Mouse (Mus musculus): ENCODE data around the gene Aftph. TPM values are rescaled to one million over a fixed set of nuclear protein-coding genes. Genes with fewer than 3 reads are reported as not detected.

The Aftph gene
- polyA plus RNA-seq, 1 experiment from 2014 or later, result 33.2 TPM

- 82% methylated on average over 14 of the region's 14 CpGs for WGBS
- H3K27me3 ChIP-seq (ENCODE audit: control insufficient read depth, insufficient read depth, low read length), result no peaks in the 10 kb centered on the region
- H3K9ac ChIP-seq (ENCODE audit: low read length), result no peak overlapping the region
- H3K27ac ChIP-seq (ENCODE audit: low read depth, low read length), result no peak overlapping the region
- H3K4me2 ChIP-seq (ENCODE audit: low read depth, low read length, severe bottlenecking), result no peak overlapping the region
- DNase-seq (ENCODE audit: low spot score), result no peak
- H3K4me1 ChIP-seq (replicated peaks; ENCODE audit: control insufficient read depth, insufficient read depth, low read length), result peaks cover 30% of the 10 kb centered on the region
- H3K36me3 ChIP-seq (ENCODE audit: control insufficient read depth, insufficient read depth, low read length), result no peaks in the 10 kb centered on the region
- H3K4me3 ChIP-seq (ENCODE audit: low read depth, low read length), result no peak overlapping the region
- ATAC-seq (replicated peaks; ENCODE audit: low FRiP score), result no peak
- no peaks in the 10 kb centered on the region for H3K9me3 ChIP-seq (ENCODE audit: control insufficient read depth, low read length)
Measured at GRCm38 (mm10) chr11:20660111-20661097, 81.0 kb downstream of the Aftph start.

- WGBS, result 89% methylated on average over 3 of the region's 3 CpGs
- DNase-seq (ENCODE audit: low spot score), result no peak
- Histone ChIP-seq H3K4me3 (ENCODE audit: low read depth, low read length) (no peak overlapping the region), H3K36me3 (ENCODE audit: control insufficient read depth, insufficient read depth, low read length) (no peaks in the 10 kb centered on the region), H3K9ac (ENCODE audit: low read length) (no peak overlapping the region), H3K4me2 (ENCODE audit: low read depth, low read length, severe bottlenecking) (no peak overlapping the region), H3K9me3 (ENCODE audit: control insufficient read depth, low read length) (no peaks in the 10 kb centered on the region), H3K27me3 (ENCODE audit: control insufficient read depth, insufficient read depth, low read length) (no peaks in the 10 kb centered on the region), H3K4me1 (replicated peaks; ENCODE audit: control insufficient read depth, insufficient read depth, low read length) (peaks cover 39% of the 10 kb centered on the region), H3K27ac (ENCODE audit: low read depth, low read length) (no peak overlapping the region)
- no peak for ATAC-seq (replicated peaks; ENCODE audit: low FRiP score)
Measured at GRCm38 (mm10) chr11:20659094-20659493, 82.3 kb downstream of the Aftph start.

- ATAC-seq (replicated peaks; ENCODE audit: low FRiP score) (peak; percentile 45), DNase-seq (ENCODE audit: low spot score) (peak; percentile 71)
- 12% methylated on average over 10 of the region's 10 CpGs for WGBS
- H3K9ac ChIP-seq (ENCODE audit: low read length), result peak overlapping the region; percentile 62
- peak overlapping the region; percentile 96 for H3K27ac ChIP-seq (ENCODE audit: low read depth, low read length)
- H3K36me3 ChIP-seq (ENCODE audit: control insufficient read depth, insufficient read depth, low read length), result no peaks in the 10 kb centered on the region
- peak overlapping the region; percentile 11; the same call in 1 of the 2 replicates for H3K4me3 ChIP-seq (ENCODE audit: low read depth, low read length)
- no peaks in the 10 kb centered on the region for H3K9me3 ChIP-seq (ENCODE audit: control insufficient read depth, low read length)
- no peaks in the 10 kb centered on the region for H3K27me3 ChIP-seq (ENCODE audit: control insufficient read depth, insufficient read depth, low read length)
- peak overlapping the region; percentile 43 for H3K4me2 ChIP-seq (ENCODE audit: low read depth, low read length, severe bottlenecking)
- peaks cover 33% of the 10 kb centered on the region for H3K4me1 ChIP-seq (replicated peaks; ENCODE audit: control insufficient read depth, insufficient read depth, low read length)
Measured at GRCm38 (mm10) chr11:20656711-20657057, 84.7 kb downstream of the Aftph start.

- ATAC-seq (replicated peaks; ENCODE audit: low FRiP score), result peak; percentile 91
- peaks cover 33% of the 10 kb centered on the region for H3K4me1 ChIP-seq (replicated peaks; ENCODE audit: control insufficient read depth, insufficient read depth, low read length)
Measured at GRCm38 (mm10) chr11:20655795-20656710, 85.3 kb downstream of the Aftph start.

GRCm38 (mm10) chr11:20651166-20651565 is 90.2 kb downstream of the Aftph start:
- Histone ChIP-seq H3K9ac (ENCODE audit: low read length) (no peak overlapping the region), H3K4me3 (ENCODE audit: low read depth, low read length) (no peak overlapping the region), H3K36me3 (ENCODE audit: control insufficient read depth, insufficient read depth, low read length) (no peaks in the 10 kb centered on the region; the same call in 1 of the 2 replicates), H3K4me2 (ENCODE audit: low read depth, low read length, severe bottlenecking) (no peak overlapping the region), H3K4me1 (replicated peaks; ENCODE audit: control insufficient read depth, insufficient read depth, low read length) (peaks cover 46% of the 10 kb centered on the region), H3K27me3 (ENCODE audit: control insufficient read depth, insufficient read depth, low read length) (no peaks in the 10 kb centered on the region), H3K9me3 (ENCODE audit: control insufficient read depth, low read length) (no peaks in the 10 kb centered on the region), H3K27ac (ENCODE audit: low read depth, low read length) (peak overlapping the region; percentile 78)
- no peak for DNase-seq (ENCODE audit: low spot score)
- WGBS, result 74% methylated on average over 1 of the region's 1 CpGs
- ATAC-seq (replicated peaks; ENCODE audit: low FRiP score), result no peak

More at GRCm38 (mm10) chr11:20655795-20656710, 85.3 kb downstream of the Aftph start:
- 9% methylated on average over 18 of the region's 18 CpGs for WGBS
- peak overlapping the region; percentile 11 for H3K4me3 ChIP-seq (ENCODE audit: low read depth, low read length)
- peak; percentile 91 for DNase-seq (ENCODE audit: low spot score)
- peak overlapping the region; percentile 62 for H3K9ac ChIP-seq (ENCODE audit: low read length)
- H3K9me3 ChIP-seq (ENCODE audit: control insufficient read depth, low read length), result no peaks in the 10 kb centered on the region
- H3K27me3 ChIP-seq (ENCODE audit: control insufficient read depth, insufficient read depth, low read length), result no peaks in the 10 kb centered on the region
- H3K4me2 ChIP-seq (ENCODE audit: low read depth, low read length, severe bottlenecking), result peak overlapping the region; percentile 43
- H3K27ac ChIP-seq (ENCODE audit: low read depth, low read length), result peak overlapping the region; percentile 96
- no peaks in the 10 kb centered on the region for H3K36me3 ChIP-seq (ENCODE audit: control insufficient read depth, insufficient read depth, low read length)

GRCm38 (mm10) chr11:20650006-20650639 is 91.3 kb downstream of the Aftph start:
- H3K4me2 ChIP-seq (ENCODE audit: low read depth, low read length, severe bottlenecking), result no peak overlapping the region
- H3K36me3 ChIP-seq (ENCODE audit: control insufficient read depth, insufficient read depth, low read length), result no peaks in the 10 kb centered on the region; the same call in 1 of the 2 replicates
- H3K9ac ChIP-seq (ENCODE audit: low read length), result no peak overlapping the region; the same call in 1 of the 2 replicates
- DNase-seq (ENCODE audit: low spot score) (peak; percentile 81), ATAC-seq (replicated peaks; ENCODE audit: low FRiP score) (peak; percentile 88)
- no peaks in the 10 kb centered on the region for H3K9me3 ChIP-seq (ENCODE audit: control insufficient read depth, low read length)
- H3K4me1 ChIP-seq (replicated peaks; ENCODE audit: control insufficient read depth, insufficient read depth, low read length), result peaks cover 37% of the 10 kb centered on the region
- H3K27me3 ChIP-seq (ENCODE audit: control insufficient read depth, insufficient read depth, low read length), result no peaks in the 10 kb centered on the region
- H3K27ac ChIP-seq (ENCODE audit: low read depth, low read length), result peak overlapping the region; percentile 78
- WGBS, result 25% methylated on average over 17 of the region's 17 CpGs
- no peak overlapping the region for H3K4me3 ChIP-seq (ENCODE audit: low read depth, low read length)

- Histone ChIP-seq H3K36me3 (ENCODE audit: control insufficient read depth, insufficient read depth, low read length) (no peaks in the 10 kb centered on the region; the same call in 1 of the 2 replicates), H3K4me1 (replicated peaks; ENCODE audit: control insufficient read depth, insufficient read depth, low read length) (peaks cover 33% of the 10 kb centered on the region), H3K27ac (ENCODE audit: low read depth, low read length) (peak overlapping the region; percentile 78), H3K4me2 (ENCODE audit: low read depth, low read length, severe bottlenecking) (no peak overlapping the region), H3K27me3 (ENCODE audit: control insufficient read depth, insufficient read depth, low read length) (no peaks in the 10 kb centered on the region), H3K9me3 (ENCODE audit: control insufficient read depth, low read length) (no peaks in the 10 kb centered on the region), H3K4me3 (ENCODE audit: low read depth, low read length) (no peak overlapping the region), H3K9ac (ENCODE audit: low read length) (no peak overlapping the region; the same call in 1 of the 2 replicates)
- WGBS, result 39% methylated on average over 5 of the region's 5 CpGs
- peak; percentile 64 for DNase-seq (ENCODE audit: low spot score)
- peak; percentile 71 for ATAC-seq (replicated peaks; ENCODE audit: low FRiP score)
Measured at GRCm38 (mm10) chr11:20649477-20649876, 91.9 kb downstream of the Aftph start.
